Mouse (Mus musculus) left cerebral cortex, adult 8-10 months (tissue): Measurements from ENCODE around the gene Shtn1. TPM values are rescaled to one million over a fixed set of nuclear protein-coding genes. Genes with fewer than 3 reads are reported as not detected.

Source experiments
- DNase-seq, 2 experiments: peaks; one replicate each; pipeline ENCODE4 v3.0.0; 2022; ENCODE audit warnings: low spot score in 2 of 2
- total RNA-seq, 4 experiments: library from RNA; stranded (reverse); gene quantifications; 2 replicates each; pipeline ENCODE4 v1.2.4; 2022

Gene Shtn1
- total RNA-seq, result 10 to 100 TPM; 24.2 to 26.9 (median 25.7) TPM

DNA sequence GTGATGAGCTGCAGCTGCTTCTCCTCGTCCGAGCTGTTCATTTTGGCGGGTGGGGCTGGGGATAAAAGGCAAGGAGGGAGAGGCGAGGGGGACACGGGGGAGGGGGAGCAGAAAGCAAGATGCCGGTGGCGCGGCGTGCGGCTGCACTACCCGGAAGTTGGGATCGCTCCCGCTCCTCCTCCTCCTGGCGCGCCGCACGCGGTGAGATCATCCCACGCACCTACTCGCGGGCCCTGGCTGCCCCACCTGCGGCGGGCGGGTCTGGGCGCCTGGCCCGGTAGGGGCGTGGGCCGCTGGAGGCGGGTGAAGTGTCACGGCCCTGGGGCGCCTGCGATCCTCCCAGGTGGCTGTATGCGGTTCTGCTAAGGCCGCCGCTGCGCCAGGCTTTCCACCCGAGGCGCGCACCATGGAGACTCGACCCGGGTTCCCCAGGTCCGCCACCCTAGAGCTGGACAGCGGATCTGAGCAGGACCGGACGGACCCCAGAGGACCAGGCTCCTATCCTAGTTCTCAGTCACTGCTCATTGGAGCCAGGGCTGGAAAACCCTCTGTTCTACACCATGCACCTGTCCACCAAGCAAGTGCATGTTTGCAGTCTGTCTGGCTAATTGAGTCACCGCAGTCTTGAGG is at the start of gene Shtn1:
Gene Shtn1, minus strand, starts transcription at position 629 of the 630 bp plus-strand sequence.
- peak; percentile 47 to 72 for DNase-seq

DNA sequence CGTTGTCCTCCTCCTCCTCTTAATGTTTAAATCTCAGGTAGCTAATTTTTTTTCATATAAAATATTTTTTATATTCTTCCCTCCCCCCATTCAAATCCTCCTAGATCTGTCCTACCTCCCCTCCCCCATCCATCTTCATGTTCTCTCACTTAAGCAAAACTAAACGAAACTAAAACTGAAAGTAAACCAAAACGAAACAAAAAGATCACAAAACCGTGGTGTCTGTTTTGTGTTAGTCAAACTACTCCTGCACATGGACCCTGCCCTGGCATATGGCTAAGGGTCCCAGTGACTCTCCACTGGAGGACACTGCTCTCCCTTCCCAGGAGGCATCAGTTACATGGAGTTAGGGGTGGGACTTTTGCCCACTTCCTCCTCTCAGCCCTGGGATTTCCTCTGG is 38.3 kb upstream of the Shtn1 start:
- DNase-seq, result no peak

DNA sequence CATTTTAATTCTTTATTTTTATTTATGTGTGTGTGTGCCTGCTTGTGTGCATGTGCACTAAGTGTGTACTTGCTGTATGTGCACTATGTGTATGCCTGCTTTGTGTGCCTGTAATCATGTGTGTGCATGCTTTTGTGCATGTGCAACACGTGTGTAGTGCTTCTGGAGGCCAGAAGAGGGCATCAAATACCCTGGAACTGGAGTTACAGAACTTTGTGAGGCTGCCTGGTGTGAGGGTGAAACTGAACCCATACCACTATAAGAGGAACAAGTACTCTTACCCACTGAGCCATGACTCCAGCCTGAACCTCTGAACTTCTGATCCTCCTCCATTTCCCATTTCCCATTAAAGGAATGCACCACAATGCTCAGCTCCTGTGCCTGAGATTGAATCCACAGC is 34.0 kb upstream of the Shtn1 start:
- no peak for DNase-seq

DNA sequence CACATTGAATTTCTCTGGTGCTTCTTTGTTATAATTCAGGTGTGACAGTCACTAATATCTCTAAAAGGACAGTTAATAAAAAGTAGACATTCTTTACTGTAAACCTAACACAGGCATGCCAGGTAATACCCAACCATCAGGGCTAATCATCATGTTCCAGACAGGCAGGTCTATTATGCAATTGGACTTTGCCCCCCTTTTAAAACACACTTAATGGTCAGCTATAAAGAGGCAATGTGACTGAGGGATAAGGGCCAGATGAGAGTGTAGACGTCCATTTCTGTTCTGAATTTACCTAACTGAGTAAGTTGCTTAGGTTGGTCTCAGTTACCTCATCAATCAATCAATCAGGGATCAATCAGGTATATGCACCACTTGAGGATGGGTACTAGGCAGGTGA is 22.4 kb upstream of the Shtn1 start:
- DNase-seq, result no peak

DNA sequence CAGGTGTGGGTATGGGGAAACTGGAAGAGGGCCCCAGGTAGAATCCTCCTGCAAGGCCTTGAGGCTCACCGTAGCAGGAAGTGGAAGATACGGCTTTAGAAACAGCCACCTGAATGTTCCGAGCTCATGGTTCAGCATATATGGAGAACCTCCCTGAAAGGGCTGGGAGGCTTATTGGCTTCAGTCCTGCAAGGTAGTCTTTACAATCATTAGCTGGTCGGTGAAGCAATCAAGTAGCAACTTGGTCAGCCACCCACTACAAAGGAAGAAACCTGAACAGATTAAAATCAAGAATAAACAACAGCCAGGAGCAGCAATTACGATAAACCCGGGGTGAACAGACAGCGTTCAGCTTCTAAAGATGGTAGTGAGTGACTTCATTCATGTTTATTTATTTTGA is 16.4 kb upstream of the Shtn1 start:
- no peak for DNase-seq

DNA sequence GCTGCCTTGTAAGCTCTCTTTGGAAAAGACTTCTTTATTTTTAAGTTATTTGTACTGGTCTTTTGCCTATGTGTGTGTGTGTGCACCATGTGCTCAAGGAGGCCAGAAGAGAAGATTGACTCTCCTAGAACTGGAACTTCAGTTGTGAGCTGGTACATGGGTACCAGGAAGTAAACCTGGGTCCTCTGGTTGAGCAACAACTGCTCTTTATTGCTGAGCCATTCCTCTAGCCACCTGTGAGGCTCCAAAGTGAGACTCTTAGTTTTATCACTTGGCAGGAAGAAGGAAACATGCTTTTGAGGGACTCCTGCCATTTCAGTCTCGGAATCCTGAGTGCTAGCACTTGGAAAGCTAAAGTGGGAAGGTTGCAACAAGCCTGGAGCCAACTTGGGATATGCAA is 14.4 kb upstream of the Shtn1 start:
- no peak for DNase-seq

DNA sequence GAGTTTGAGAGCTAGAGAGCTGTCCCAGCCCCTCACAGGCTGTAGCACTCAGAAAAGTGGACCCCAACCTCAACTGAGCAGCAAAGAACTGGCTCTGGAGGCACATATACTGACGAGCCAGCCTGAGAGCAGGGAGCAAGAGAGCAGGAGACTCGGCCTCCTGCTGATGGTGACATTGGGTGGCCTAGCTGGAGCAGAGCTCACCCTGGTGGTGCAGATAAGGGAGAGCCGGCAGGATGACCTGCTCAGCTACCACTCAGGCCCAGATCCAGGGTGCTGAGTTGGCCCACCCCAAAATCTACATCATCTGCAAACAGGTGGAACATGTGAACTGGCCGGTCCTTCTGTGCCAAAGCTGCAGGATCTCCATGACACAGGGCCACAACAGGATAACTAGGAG is 8.4 kb upstream of the Shtn1 start:
- DNase-seq, result no peak

DNA sequence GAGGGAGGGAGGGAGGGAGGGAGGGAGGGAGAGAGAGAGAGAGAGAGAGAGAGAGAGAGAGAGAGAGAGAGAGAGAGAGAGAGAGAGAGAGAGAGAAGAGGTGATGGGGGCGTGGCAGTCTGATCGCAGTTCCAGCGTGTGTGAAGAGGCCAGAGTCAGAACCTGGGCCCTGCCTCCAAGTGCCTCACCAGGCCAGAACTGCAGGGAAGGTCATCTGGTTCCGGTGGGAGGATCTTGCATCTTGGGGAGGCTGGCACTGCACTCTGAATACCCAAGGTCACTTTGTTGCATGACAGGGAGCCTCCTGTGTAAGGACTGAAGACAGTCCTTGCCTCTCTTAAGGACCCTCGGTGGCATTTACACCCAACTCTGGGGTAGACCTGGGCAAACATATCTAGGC is 231 bp upstream of the Shtn1 start:
- DNase-seq, result no peak

DNA sequence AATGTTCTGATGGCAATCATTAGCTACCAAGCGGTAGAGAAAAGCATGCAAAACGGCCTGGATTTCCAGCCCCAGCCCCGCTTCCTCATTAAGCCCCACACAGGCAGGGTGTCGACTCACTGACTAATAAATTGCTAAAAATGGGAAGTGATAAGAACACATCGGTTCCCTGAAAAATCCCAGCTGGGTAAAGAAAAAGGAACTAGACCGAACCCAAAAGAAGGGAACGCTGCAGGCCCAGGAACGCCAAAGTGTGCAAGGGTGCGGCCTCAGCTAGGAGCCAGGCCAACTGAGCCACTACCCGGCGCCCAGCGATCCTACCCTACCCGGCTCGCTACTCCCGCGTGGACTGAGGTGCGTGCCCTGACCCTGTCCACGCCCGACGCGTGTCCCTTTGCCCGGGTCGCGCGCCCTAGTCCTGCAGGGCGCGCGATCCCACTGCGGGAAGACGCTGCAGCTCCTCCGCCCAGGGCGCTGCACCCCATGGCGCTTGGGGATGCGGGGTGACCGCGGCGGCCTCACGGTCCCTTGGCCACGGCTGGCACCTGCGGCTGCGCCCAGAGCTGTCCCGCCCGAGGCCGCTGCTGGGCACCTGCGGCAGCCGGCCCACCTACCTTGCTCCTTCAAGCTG is 944 bp downstream of the Shtn1 start:
- no peak for DNase-seq

DNA sequence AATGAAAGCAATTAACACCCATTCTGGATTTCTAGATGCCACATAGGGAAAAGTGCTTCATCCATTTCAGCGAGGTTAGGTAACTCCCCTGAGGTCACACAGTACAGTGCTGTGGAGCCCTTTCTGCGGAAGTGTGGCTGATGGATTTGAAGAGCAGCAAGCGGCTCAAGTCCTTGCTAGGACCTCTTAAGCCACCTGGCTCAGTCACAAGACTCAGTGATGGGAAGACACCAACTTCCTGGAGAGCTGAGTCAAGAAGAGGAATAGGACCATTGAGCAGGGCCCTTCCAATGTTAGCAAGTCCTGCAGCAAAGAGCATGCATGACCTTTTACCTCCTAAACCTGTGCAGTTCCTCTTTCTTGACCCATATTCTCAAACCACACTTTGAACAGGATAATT is 1.5 kb downstream of the Shtn1 start:
- no peak for DNase-seq

DNA sequence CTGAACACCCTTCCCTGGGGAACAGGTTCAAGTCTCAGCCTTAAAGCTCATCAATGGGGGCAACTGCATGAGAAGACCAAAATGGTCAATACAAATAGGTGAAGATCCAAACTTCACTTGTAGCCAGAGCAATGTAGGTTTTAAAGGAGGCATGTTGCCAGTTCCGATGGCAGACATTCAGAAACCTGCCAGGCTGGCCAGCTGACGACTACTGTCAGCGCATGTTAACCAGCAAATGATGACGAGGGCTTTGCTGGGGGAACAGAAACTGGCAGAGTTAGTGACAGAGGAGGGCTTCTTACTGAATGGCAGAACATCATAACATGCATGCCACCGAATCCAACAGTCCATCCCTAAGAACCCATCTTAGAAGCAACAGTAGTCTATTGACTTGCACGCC is 2.9 kb downstream of the Shtn1 start:
- no peak for DNase-seq

DNA sequence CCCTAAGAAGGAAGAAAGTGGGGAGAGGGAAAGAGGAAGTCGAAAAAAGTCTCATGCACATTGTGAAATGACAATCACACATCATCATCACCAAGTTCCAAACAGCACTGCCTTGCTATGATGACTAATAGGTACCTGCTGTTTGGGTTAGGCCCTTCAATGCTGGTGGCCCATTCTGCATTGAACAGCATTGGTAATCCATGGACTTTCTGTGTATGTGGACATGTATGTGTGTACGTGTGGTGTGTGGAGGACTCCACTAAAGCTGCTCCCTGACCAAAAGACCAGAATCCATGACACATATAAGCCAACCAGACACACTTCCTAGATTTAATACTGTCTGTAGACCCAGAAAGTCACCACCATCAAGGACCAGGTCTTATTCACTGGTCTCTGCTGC is 3.9 kb downstream of the Shtn1 start:
- no peak for DNase-seq

DNA sequence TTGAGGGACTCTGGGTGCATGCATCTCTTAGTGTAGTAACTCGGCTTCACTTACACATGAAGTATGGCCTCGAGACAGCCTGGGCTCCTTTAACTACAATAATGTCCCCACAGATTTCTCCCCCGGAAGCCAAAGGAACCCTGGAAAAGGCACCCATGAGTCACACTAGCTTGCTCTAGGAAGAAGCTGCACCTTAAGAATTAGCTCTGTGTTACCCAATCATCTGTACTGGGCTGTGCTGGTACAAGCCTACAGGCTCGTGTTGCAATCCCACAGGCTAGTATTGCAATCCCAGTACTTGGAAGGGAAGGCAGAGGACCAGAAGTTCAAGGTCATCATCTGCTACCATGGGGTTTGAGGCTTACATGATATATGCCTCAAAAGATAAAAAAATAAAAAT is 4.5 kb downstream of the Shtn1 start:
- DNase-seq, result no peak

DNA sequence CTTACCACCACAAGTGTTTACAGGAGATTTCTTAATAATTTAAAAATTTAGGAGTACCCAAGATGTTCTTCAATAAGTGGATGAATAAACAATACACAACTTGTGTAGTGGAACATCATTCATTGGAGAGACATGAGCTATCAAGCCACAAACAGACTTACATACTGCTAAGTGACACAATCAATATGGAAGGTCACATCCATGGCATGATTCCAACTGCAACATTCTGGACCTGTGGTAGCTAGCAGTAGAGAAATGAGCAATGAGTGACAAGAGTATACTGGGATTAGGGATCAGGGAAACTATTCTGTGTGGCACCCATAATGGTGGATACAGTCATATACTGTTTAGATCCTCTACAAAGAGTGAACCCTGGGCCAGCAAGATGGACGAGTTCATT is 8.2 kb downstream of the Shtn1 start:
- no peak for DNase-seq

DNA sequence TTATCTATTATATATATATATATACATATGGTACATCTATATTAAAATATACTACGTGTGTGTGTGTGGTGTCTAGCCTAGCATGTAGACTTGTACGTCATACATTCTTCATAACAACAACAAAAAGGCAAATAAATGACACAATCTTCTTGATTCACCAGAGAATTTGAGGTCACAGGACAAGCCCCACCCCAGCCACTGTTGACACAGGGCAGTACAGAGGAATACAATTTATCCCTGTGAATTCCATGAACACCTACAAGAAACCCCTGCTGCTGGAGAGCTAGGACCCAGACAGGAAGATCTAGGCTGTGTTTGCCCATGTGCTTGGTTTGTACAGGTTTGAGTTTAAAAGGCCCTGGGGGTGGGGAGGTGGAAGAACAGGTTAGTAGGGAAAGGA is 9.2 kb downstream of the Shtn1 start:
- no peak for DNase-seq

DNA sequence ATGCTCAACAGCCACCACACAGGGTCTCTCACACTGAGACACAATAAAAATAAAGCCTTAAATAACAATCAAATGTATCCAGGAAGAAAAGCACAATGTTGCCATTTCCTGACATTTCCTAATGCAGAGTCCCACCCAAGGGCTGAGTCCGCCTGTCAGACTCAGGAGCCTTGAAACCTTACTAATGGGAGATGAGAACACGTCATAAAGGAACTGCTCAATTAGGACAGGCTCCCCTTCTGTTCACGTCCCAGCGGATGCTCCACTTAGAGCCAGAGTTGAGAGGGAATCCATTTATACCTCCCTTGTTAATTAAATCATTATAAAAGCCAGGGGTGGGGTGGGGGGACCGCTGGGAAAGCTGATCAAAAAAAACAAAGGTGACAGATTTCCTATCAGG is 9.8 kb downstream of the Shtn1 start:
- DNase-seq, result no peak

DNA sequence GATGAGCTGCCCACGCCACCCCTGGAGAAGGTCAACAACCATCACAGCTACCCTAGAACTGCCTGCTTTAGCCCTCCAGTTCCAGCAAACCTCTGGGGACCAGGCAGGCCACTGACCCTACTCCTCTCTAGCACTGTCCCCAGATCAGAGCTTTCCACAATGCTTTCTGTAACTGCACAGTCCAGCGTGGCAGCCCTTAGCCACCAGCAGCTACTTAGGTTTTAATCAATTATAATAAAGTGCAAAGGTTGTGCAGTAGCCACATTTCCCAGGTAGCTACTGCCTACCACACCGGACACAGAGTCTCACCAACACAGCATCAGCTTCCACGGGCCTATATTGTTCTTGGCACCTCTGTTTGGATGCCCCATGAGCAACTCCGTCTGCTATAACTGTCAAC is 11.3 kb downstream of the Shtn1 start:
- no peak for DNase-seq

DNA sequence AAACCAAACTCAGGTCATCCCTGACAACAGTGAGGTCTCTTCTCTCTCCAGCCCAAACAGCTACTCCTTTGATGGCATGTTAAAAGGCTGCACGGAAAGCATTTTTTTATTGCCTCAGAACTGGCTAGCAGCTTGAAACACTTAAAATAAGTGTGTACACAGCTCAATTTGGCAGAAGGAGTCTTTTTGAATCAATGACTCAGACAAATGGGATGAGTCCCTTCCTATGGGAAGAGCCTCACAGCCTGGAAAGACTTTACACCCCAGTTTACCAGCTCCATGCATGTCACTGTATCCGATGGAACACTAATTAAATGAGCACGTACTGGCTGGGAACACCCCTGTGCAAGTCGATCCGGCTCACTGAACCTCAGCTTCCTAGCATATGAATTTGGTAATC is 12.3 kb downstream of the Shtn1 start:
- no peak for DNase-seq

DNA sequence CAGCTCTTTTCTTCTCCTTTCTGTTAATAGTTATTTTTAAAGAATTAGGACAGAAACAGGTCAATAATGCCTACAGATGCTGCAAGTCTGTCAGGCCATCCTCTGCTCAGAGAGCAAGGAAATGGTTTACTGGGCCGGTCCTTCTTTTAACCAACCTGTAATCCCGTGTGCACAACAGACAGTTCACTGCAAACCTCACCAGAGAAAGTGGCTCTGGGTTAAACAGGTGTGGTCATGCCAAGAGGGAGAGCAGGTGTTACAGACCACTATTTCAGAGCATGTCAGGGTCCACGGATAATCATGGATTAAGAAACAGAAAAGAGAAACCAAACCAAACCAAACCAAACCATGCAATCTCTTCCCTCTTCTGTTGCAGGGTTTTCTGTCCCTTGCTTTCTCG is 17.8 kb downstream of the Shtn1 start:
- no peak for DNase-seq

DNA sequence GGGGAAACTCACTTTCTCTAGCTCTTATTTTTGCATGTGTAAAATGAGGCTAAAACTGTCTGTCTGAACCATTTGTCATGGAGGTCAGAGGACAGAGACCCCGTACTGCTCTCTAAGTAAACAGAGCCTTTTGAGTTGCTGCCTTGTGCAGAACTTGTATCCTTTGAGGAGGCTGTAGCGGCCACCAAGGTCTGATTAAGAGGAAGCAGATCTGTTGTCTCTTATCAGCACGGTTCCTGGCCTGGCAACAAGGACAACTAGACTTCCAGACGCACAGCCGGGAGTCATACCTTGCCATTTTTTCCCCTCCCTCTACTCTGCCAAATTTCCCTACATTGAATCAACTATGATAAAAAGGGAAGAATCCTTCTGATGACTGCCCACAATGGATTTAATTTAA is 18.5 kb downstream of the Shtn1 start:
- no peak for DNase-seq

DNA sequence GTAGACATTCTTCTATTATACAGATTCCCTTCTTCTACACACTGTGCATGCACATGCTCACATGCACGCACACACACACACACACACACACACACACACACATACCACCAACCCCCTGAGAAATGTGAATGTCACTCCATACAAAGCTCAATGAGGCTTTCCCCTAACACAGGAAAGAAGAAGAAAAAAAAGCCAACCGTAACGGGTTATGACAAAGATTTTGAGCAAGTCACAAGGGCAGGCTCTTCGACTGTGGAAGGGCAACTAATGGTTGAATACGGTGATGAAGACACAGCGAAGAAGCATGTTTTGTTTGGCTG is 21.3 kb downstream of the Shtn1 start:
- DNase-seq, result no peak

DNA sequence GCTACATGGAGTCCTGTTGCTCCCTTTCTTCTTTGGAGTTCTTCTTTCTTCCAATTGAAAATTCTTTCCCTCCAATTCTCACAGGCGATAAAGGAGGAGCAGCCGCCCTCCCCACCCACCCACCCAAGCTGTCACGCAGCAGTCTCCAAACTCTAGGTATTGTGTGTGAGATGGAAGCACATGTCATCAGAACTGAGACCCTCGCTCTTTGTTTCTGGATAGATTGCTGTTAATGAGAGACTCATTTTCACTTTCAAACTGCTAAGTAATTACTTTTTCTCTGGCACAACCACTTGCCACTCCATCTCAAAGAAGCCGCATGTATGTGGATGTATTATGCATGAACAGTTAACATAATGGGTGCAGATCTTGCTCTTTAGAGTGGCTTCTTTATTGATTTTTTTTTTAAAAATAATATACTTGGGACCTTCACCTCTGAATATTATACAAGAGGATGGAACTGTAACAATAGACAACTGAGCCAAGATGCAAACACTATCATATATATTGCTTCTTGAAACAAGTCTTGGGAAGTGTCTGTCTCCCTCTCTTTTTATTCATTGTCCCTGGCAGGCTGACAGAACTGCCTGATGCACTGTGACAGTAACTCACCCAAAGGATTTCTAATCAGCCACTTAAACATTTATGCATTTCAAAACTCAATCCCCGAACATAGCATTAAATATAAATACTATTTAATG is 21.8 kb downstream of the Shtn1 start:
- DNase-seq, result no peak

DNA sequence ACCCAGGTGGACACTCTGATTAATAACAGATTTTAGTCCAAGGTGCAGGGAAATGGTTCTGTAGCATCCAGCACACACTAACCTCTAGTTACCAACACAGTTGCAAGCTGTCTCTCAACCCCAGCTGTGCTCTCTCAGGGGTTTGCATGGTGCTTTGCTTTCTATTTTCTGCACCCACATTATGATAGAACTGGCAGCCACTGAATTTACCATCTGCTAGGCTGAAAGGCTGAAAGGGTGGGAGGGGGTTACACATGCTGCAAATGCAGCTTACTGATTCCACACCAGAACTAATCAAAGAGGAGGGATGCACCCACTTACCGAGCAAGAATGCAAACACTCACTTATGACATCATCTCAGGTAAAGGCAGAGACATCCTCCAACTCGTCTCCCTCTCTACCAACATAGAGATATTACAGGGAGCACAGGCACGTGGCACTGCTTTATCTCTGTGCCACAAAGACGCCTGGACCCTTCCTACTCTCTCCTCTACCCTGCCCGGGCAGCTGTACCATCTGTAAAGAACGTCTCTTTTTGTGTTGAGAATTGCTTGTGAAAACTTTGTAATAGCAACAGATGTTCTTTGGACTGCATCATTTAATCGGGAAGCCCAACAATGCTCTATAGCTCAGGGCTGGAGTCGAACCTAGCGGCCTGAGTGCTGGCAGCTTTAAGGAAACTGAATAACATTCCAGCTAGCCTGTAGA is 23.0 kb downstream of the Shtn1 start:
- peak in 1 of 2 experiments; percentile 24 for DNase-seq
